In the genomic region with DNA sequence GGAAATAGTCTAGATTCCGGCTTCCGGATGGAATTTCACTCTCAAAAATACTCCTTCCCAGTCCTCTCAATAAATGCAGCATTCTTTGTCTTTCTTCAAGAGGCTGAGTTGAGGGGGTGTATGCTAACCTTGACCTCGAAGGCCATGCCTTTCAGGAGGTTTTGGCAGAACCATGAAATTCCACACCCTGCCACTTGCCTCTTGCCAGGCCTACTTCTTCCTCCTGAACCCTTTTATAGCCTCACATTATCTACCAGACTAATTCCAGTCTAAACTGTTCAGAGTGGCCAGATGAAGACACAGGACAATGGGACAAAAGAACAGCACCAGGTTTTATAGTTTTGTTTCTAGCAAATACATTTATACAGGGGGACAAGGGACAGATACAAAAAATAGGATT, we compare ENCODE assay signal across 21 mouse cellular contexts. TPM values are rescaled to one million over a fixed set of nuclear protein-coding genes. Genes with fewer than 3 reads are reported as not detected.
DNase-seq lines count a peak whose midpoint lies in the region; ATAC-seq and TF ChIP-seq lines count a peak whose summit lies in the region.
"Had no signal": no experiment of that assay in that cellular context is flagged by ENCODE, and none has a peak within 500 bp of the region (broad histone marks: within the 10 kb centered on the region; RNA-seq: fewer than 3 reads in every experiment).

No protein-coding gene starts in this region.

- no peak overlapping the region for H3K4me3 ChIP-seq in heart, embryonic 13.5 days
- H3K4me3 ChIP-seq in heart, embryonic 10.5 days, result no peak overlapping the region
- H3K4me3 ChIP-seq in kidney, embryonic 16.5 days (ENCODE audit: low read length), result no peak overlapping the region
- H3K4me3 ChIP-seq in embryonic fibroblast, embryonic 13.5 days (ENCODE audit: insufficient read depth, low read length), result no peak overlapping the region
- H3K4me3 ChIP-seq: embryonic facial prominence, embryonic 15.5 days; gastrocnemius, adult 2 months; hindbrain, embryonic 12.5 days; midbrain, embryonic 13.5 days; neural tube, embryonic 13.5 days had no signal

- ATAC-seq in heart, embryonic 13.5 days (ENCODE audit: extremely low read depth, insufficient number of reproducible peaks, low FRiP score, low TSS enrichment), result no peak
- ATAC-seq in kidney, embryonic 16.5 days (ENCODE audit: low FRiP score, low TSS enrichment), result 0 out of 2 replicates have a peak, but pooled peaks have one; percentile 42
- ATAC-seq: liver, postnatal 0 days; midbrain, embryonic 13.5 days had no signal

- no peak for DNase-seq in heart, embryonic 10.5 days (ENCODE audit: low spot score)
- no peak for DNase-seq in kidney, postnatal 25 days
- DNase-seq in Muller cell, postnatal 12 days (ENCODE audit: inconsistent ontology term), result peak; percentile 46
- DNase-seq in gastrocnemius, postnatal 10 days, result no peak
- DNase-seq: adrenal gland, postnatal 36 days; cerebellum, adult 11-12 months; cerebellum, postnatal 14 days; gastrocnemius, adult 2 months; kidney, adult 9 months; layer of hippocampus, adult 9-11 months; liver, postnatal 0 days; right cerebral cortex, adult 18-20 months had no signal

- TF ChIP-seq CTCF in embryonic fibroblast, embryonic 13.5 days (IDR thresholded peaks at IDR 0.05; ENCODE audit: borderline replicate concordance, insufficient read depth, low read length), result no peak

- no peak overlapping the region for H3K9ac ChIP-seq in heart, embryonic 13.5 days
- no peak overlapping the region for H3K9ac ChIP-seq in kidney, embryonic 16.5 days (replicated peaks; ENCODE audit: low read length)
- H3K9ac ChIP-seq: embryonic facial prominence, embryonic 15.5 days; hindbrain, embryonic 12.5 days; liver, postnatal 0 days; midbrain, embryonic 13.5 days; neural tube, embryonic 13.5 days had no signal

- no peaks in the 10 kb centered on the region for H3K27me3 ChIP-seq in heart, embryonic 13.5 days (replicated peaks)
- no peaks in the 10 kb centered on the region; the same call in 1 of the 2 replicates for H3K27me3 ChIP-seq in heart, embryonic 10.5 days (ENCODE audit: insufficient read depth, poor library complexity, severe bottlenecking)
- H3K27me3 ChIP-seq in kidney, embryonic 16.5 days (ENCODE audit: insufficient read depth, low read length), result no peaks in the 10 kb centered on the region
- H3K27me3 ChIP-seq: CH12.LX; embryonic facial prominence, embryonic 15.5 days; midbrain, embryonic 13.5 days had no signal

- TF ChIP-seq POLR2A in embryonic fibroblast, embryonic 13.5 days (IDR thresholded peaks at IDR 0.05; ENCODE audit: low read depth, low read length), result no peak

- H3K27ac ChIP-seq in heart, embryonic 13.5 days (replicated peaks), result peak overlapping the region; percentile 54
- no peak overlapping the region for H3K27ac ChIP-seq in heart, embryonic 10.5 days
- H3K27ac ChIP-seq in kidney, embryonic 16.5 days (ENCODE audit: low read length), result peak overlapping the region; percentile 65; the same call in 1 of the 2 replicates
- H3K27ac ChIP-seq in embryonic fibroblast, embryonic 13.5 days (ENCODE audit: insufficient read depth, low read length), result peak overlapping the region; percentile 76
- H3K27ac ChIP-seq: embryonic facial prominence, embryonic 15.5 days; gastrocnemius, adult 2 months; hindbrain, embryonic 12.5 days; midbrain, embryonic 13.5 days; neural tube, embryonic 13.5 days; stomach, postnatal 0 days had no signal

- 0 out of 2 replicates have a peak, but pooled peaks cover 5% of the 10 kb centered on the region for H3K4me1 ChIP-seq in heart, embryonic 13.5 days
- H3K4me1 ChIP-seq in heart, embryonic 10.5 days, result peaks cover 3% of the 10 kb centered on the region; the same call in 1 of the 2 replicates
- H3K4me1 ChIP-seq in kidney, embryonic 16.5 days (ENCODE audit: insufficient read depth, low read length), result no peaks in the 10 kb centered on the region
- no peaks in the 10 kb centered on the region for H3K4me1 ChIP-seq in embryonic fibroblast, embryonic 13.5 days (ENCODE audit: control insufficient read depth, insufficient read depth, low read length)
- H3K4me1 ChIP-seq: embryonic facial prominence, embryonic 15.5 days; hindbrain, embryonic 12.5 days; midbrain, embryonic 13.5 days; neural tube, embryonic 13.5 days had no signal

- H3K36me3 ChIP-seq in heart, embryonic 13.5 days, result no peaks in the 10 kb centered on the region
- no peaks in the 10 kb centered on the region for H3K36me3 ChIP-seq in heart, embryonic 10.5 days
- no peaks in the 10 kb centered on the region for H3K36me3 ChIP-seq in kidney, embryonic 16.5 days (ENCODE audit: insufficient read depth, low read length)
- H3K36me3 ChIP-seq: embryonic facial prominence, embryonic 15.5 days; hindbrain, embryonic 12.5 days; midbrain, embryonic 13.5 days; neural tube, embryonic 13.5 days had no signal

- no peaks in the 10 kb centered on the region for H3K9me3 ChIP-seq in heart, embryonic 13.5 days
- H3K9me3 ChIP-seq in heart, embryonic 10.5 days, result no peaks in the 10 kb centered on the region
- H3K9me3 ChIP-seq in kidney, embryonic 16.5 days (ENCODE audit: low read length), result no peaks in the 10 kb centered on the region
- H3K9me3 ChIP-seq: embryonic facial prominence, embryonic 15.5 days; hindbrain, embryonic 12.5 days; midbrain, embryonic 13.5 days; neural tube, embryonic 13.5 days had no signal

- 50% methylated on average over 3 of the region's 3 CpGs for WGBS in heart, embryonic 13.5 days
- WGBS in heart, embryonic 10.5 days, result 61% methylated on average over 3 of the region's 3 CpGs
- 37% methylated on average over 3 of the region's 3 CpGs for WGBS in kidney, embryonic 16.5 days

- H3K4me2 ChIP-seq in heart, embryonic 13.5 days, result no peak overlapping the region
- H3K4me2 ChIP-seq in kidney, embryonic 16.5 days (replicated peaks; ENCODE audit: low read depth, low read length), result no peak overlapping the region
- H3K4me2 ChIP-seq: embryonic facial prominence, embryonic 15.5 days; hindbrain, embryonic 12.5 days; midbrain, embryonic 13.5 days; neural tube, embryonic 13.5 days had no signal

RNA-seq across cellular contexts. Expression of a gene that starts 14.3 kb away (rescaled TPM):
- polyA plus RNA-seq in heart, embryonic 13.5 days (2015; fragmentation: Nextera tagmentation; extraction: Ambion mirVana), result 22.4 and 23.3 TPM in 2 replicates
- 29.4 and 32.9 TPM in 2 replicates for polyA plus RNA-seq in heart, embryonic 10.5 days (2016; fragmentation: Nextera tagmentation; extraction: Ambion mirVana)
- 24.5 and 29.1 TPM in 2 replicates for polyA plus RNA-seq in kidney, embryonic 16.5 days (2015; fragmentation: Nextera tagmentation; extraction: Ambion mirVana)
- polyA plus RNA-seq in embryonic fibroblast, embryonic 13.5 days (2011; ENCODE audit: insufficient read length, low read depth, missing spikeins), result 55.1 and 58.2 TPM in 2 replicates
- total RNA-seq in gastrocnemius, postnatal 10 days (2021), result 10 to 100 TPM; 34.3 to 36.0 TPM

RNA-seq across cellular contexts. Expression of a gene that starts 14.6 kb away (rescaled TPM):
- polyA plus RNA-seq in heart, embryonic 13.5 days (2015; fragmentation: Nextera tagmentation; extraction: Ambion mirVana), result 6.4 and 6.9 TPM in 2 replicates
- 6.7 and 9.3 TPM in 2 replicates for polyA plus RNA-seq in heart, embryonic 10.5 days (2016; fragmentation: Nextera tagmentation; extraction: Ambion mirVana)
- 11.8 and 13.1 TPM in 2 replicates for polyA plus RNA-seq in kidney, embryonic 16.5 days (2015; fragmentation: Nextera tagmentation; extraction: Ambion mirVana)
- 20.1 and 25.0 TPM in 2 replicates for polyA plus RNA-seq in embryonic fibroblast, embryonic 13.5 days (2011; ENCODE audit: insufficient read length, low read depth, missing spikeins)
- 10 to 100 TPM in 1 of 2 experiments, 1 to 10 TPM in 1; 9.4 to 14.3 TPM for total RNA-seq in gastrocnemius, postnatal 10 days (2021)
